Mouse (Mus musculus): ENCODE measurements at regions not wholly inside any gene's neighbourhood (a gene's known extent, or its start where the extent isn't known, plus 50 kb on each side); places are given as distances from the start of the nearest gene placed in this dataset.

DNA sequence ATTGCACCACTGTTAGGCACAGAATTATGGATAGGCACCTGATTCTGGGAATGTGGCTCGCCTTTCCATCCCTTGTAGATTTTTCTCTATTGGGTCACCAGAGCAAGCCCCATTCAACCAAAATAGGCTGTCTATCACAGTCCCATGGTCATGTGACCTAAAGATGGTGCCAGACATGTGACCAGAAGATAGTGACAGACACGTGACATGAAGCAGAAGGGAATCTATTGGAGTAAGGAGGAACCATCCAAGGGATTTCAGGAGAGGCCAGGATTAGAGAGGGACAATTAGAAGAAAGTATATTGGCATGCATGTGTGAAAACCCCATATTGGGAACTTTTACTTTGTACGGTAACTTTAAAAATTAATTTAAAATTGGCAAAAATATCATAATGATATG lies 159.8 kb downstream of the Gm9376 start:
- Histone ChIP-seq H3K9me3 (ENCODE audit: control insufficient read depth, low read length) (no peaks in the 10 kb centered on the region), H3K36me3 (ENCODE audit: control insufficient read depth, insufficient read depth, low read length) (no peaks in the 10 kb centered on the region), H3K4me1 (ENCODE audit: control insufficient read depth, insufficient read depth, low read length) (peaks cover 3% of the 10 kb centered on the region; the same call in 1 of the 2 replicates), H3K4me3 (ENCODE audit: low read depth, low read length) (no peak overlapping the region), H3K4me2 (ENCODE audit: low read depth, severe bottlenecking) (no peak overlapping the region), H3K27me3 (ENCODE audit: control insufficient read depth, insufficient read depth, low read length) (peaks cover 11% of the 10 kb centered on the region), H3K27ac (replicated peaks; ENCODE audit: low read depth, low read length) (no peak overlapping the region), H3K9ac (ENCODE audit: low read length) (no peak overlapping the region)
- DNase-seq (ENCODE audit: low spot score) = no peak
- no peak for ATAC-seq (ENCODE audit: insufficient number of reproducible peaks, low FRiP score, low TSS enrichment, low read depth)
- WGBS = 78% methylated on average over 3 of the region's 3 CpGs

- ATAC-seq (ENCODE audit: insufficient number of reproducible peaks, low FRiP score, low TSS enrichment, low read depth) = no peak
- no peaks in the 10 kb centered on the region for H3K27me3 ChIP-seq (ENCODE audit: control insufficient read depth, insufficient read depth, low read length)
- no peaks in the 10 kb centered on the region for H3K9me3 ChIP-seq (ENCODE audit: control insufficient read depth, low read length)
- H3K27ac ChIP-seq (replicated peaks; ENCODE audit: low read depth, low read length) = no peak overlapping the region
- no peaks in the 10 kb centered on the region for H3K36me3 ChIP-seq (ENCODE audit: control insufficient read depth, insufficient read depth, low read length)
- no peaks in the 10 kb centered on the region for H3K4me1 ChIP-seq (ENCODE audit: control insufficient read depth, insufficient read depth, low read length)
- no peak overlapping the region for H3K4me2 ChIP-seq (ENCODE audit: low read depth, severe bottlenecking)
- WGBS = 91% methylated on average over 4 of the region's 4 CpGs
- no peak for DNase-seq (ENCODE audit: low spot score)
- no peak overlapping the region for H3K4me3 ChIP-seq (ENCODE audit: low read depth, low read length)
- no peak overlapping the region for H3K9ac ChIP-seq (ENCODE audit: low read length)
Measured at GRCm38 (mm10) chr14:118430286-118430685, 163.5 kb downstream of the Gm9376 start.

- Histone ChIP-seq H3K9ac (ENCODE audit: low read length) (no peak overlapping the region), H3K4me2 (ENCODE audit: low read depth, severe bottlenecking) (no peak overlapping the region), H3K27me3 (ENCODE audit: control insufficient read depth, insufficient read depth, low read length) (peaks cover 2% of the 10 kb centered on the region; the same call in 1 of the 2 replicates), H3K36me3 (ENCODE audit: control insufficient read depth, insufficient read depth, low read length) (no peaks in the 10 kb centered on the region), H3K27ac (replicated peaks; ENCODE audit: low read depth, low read length) (no peak overlapping the region), H3K9me3 (ENCODE audit: control insufficient read depth, low read length) (no peaks in the 10 kb centered on the region), H3K4me3 (ENCODE audit: low read depth, low read length) (no peak overlapping the region), H3K4me1 (ENCODE audit: control insufficient read depth, insufficient read depth, low read length) (no peaks in the 10 kb centered on the region)
- DNase-seq (ENCODE audit: low spot score) (no peak), ATAC-seq (ENCODE audit: insufficient number of reproducible peaks, low FRiP score, low TSS enrichment, low read depth) (no peak)
- 81% methylated on average over 1 of the region's 1 CpGs for WGBS
Measured at GRCm38 (mm10) chr14:118430740-118431139, 164.0 kb downstream of the Gm9376 start.

- no peaks in the 10 kb centered on the region for H3K4me1 ChIP-seq (ENCODE audit: control insufficient read depth, insufficient read depth, low read length)
- H3K4me2 ChIP-seq (ENCODE audit: low read depth, severe bottlenecking) = no peak overlapping the region
- H3K36me3 ChIP-seq (ENCODE audit: control insufficient read depth, insufficient read depth, low read length) = no peaks in the 10 kb centered on the region
- peaks cover 4% of the 10 kb centered on the region; the same call in 1 of the 2 replicates for H3K27me3 ChIP-seq (ENCODE audit: control insufficient read depth, insufficient read depth, low read length)
- DNase-seq (ENCODE audit: low spot score) (no peak), ATAC-seq (ENCODE audit: insufficient number of reproducible peaks, low FRiP score, low TSS enrichment, low read depth) (no peak)
- H3K9ac ChIP-seq (ENCODE audit: low read length) = no peak overlapping the region
- 75% methylated on average over 6 of the region's 6 CpGs for WGBS
- no peak overlapping the region for H3K4me3 ChIP-seq (ENCODE audit: low read depth, low read length)
- no peaks in the 10 kb centered on the region for H3K9me3 ChIP-seq (ENCODE audit: control insufficient read depth, low read length)
- H3K27ac ChIP-seq (replicated peaks; ENCODE audit: low read depth, low read length) = no peak overlapping the region
Measured at GRCm38 (mm10) chr14:118431241-118431882, 164.6 kb downstream of the Gm9376 start.

All from limb, embryonic 11.5 days (tissue).